Mouse (Mus musculus): ENCODE measurements around the gene Gm21887. TPM values are rescaled to one million over a fixed set of nuclear protein-coding genes. Genes with fewer than 3 reads are reported as not detected.
"Not testable (repeated sequence)": the region's sequence is repeated elsewhere in the genome, so short reads cannot be mapped to it uniquely, and the experiment has no call there.

Gm21887 gene
- total RNA-seq (2021): 100 to 1,000 TPM; 190 to 207 TPM
- long read RNA-seq, experiment 1, partial matches to known transcripts: 2 of 26 reads
- long read RNA-seq, experiment 1, other reads (novel, unspliced or antisense): 24 of 26 reads
- long read RNA-seq, experiment 2, partial matches to known transcripts: 2 of 40 reads
- long read RNA-seq, experiment 2, other reads (novel, unspliced or antisense): 38 of 40 reads

- peak; percentile 100 for DNase-seq (ENCODE audit: extremely low spot score in 1 of 2, low spot score in 2 of 2)
- Histone ChIP-seq H3K4me3 (peak within 1 kb of the TSS; percentile 56), H3K27ac (peak within 1 kb of the TSS; percentile 79)
- intact Hi-C loops (cut with DNase I): not testable (repeated sequence)
Measured at GRCm38 (mm10) chrX:170009016-170009750, at the start of gene Gm21887. TSS of gene Gm21887 (plus strand) at chrX:170009659.

DNA sequence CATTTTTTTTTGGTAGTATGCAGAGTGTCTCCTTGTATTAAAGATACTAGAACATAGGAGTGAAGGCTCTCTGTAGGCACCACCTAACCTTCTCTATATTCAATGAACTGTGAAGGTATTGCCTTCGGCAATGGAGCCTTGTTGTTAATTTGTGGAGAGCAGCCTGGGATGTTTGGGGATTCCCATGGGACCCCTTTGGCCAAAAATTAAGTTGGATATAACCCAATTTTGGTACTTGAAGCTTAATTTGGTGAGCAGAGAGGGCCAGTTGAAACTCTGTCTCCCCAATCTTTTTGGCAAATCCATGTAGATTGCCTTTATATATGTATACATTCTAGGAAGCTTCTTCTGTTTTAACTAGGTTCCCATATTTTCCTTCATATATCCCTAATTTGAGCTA, 40.1 kb upstream of the Gm21887 start:
- no peak overlapping the region for H3K27ac ChIP-seq
- intact Hi-C loops (cut with DNase I): loop anchor here (1.0 kb wide), 1 partner anchor 39 kb away; no protein-coding TSS in a partner anchor
- no peak for DNase-seq (ENCODE audit: extremely low spot score in 1 of 2, low spot score in 2 of 2)
- no peak overlapping the region for H3K4me3 ChIP-seq
- no peak for TF ChIP-seq CTCF (IDR thresholded peaks at IDR 0.05)

GRCm38 (mm10) chrX:169969765-169970164, 39.7 kb upstream of the Gm21887 start:
- intact Hi-C loops (cut with DNase I): loop anchor here (1.0 kb wide), 1 partner anchor 39 kb away; no protein-coding TSS in a partner anchor
- DNase-seq (ENCODE audit: extremely low spot score in 1 of 2, low spot score in 2 of 2); H3K27ac ChIP-seq; H3K4me3 ChIP-seq: not testable (repeated sequence)

DNA sequence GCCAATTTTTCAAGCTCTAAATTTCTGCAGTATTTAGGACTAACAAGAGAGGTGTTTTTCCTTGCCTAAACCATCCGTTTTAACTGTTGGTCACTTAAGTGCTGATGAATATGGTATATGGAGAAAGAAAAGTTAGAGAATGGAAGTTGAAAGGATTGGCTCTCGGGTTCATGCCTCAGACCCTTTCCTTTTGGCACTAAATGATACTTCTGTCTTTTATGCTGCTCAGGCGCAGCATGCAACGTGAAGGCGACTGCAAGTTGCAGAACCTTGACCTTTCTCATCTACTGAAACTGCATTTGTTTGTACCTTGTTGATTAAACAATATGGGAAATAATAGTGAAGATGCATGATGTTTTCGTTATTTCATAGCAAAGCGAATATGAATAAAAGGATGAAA, 38.9 kb upstream of the Gm21887 start:
- H3K4me3 ChIP-seq; H3K27ac ChIP-seq; intact Hi-C loops (cut with DNase I); DNase-seq (ENCODE audit: extremely low spot score in 1 of 2, low spot score in 2 of 2): not testable (repeated sequence)

DNA sequence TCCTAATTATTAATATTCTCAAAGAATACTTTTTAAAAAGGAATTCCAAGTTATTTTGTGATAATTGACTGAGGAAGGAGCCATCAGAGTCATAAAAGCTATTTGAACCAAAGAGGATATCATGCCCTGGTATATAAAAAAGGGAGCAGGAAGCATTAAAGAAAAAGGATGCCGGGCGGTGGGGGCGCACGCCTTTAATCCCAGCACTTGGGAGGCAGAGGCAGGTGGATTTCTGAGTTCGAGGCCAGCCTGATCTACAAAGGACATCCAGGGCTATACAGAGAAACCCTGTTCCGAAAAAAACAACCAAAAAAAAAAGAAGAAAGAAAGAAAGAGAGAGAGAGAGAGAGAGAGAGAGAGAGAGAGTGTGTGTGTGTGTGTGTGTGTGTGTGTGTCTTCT, 37.9 kb upstream of the Gm21887 start:
- intact Hi-C loops (cut with DNase I); H3K4me3 ChIP-seq; H3K27ac ChIP-seq; DNase-seq (ENCODE audit: extremely low spot score in 1 of 2, low spot score in 2 of 2): not testable (repeated sequence)

GRCm38 (mm10) chrX:169972131-169972530, 37.3 kb upstream of the Gm21887 start:
- H3K27ac ChIP-seq; intact Hi-C loops (cut with DNase I); DNase-seq (ENCODE audit: extremely low spot score in 1 of 2, low spot score in 2 of 2); H3K4me3 ChIP-seq: not testable (repeated sequence)

DNA sequence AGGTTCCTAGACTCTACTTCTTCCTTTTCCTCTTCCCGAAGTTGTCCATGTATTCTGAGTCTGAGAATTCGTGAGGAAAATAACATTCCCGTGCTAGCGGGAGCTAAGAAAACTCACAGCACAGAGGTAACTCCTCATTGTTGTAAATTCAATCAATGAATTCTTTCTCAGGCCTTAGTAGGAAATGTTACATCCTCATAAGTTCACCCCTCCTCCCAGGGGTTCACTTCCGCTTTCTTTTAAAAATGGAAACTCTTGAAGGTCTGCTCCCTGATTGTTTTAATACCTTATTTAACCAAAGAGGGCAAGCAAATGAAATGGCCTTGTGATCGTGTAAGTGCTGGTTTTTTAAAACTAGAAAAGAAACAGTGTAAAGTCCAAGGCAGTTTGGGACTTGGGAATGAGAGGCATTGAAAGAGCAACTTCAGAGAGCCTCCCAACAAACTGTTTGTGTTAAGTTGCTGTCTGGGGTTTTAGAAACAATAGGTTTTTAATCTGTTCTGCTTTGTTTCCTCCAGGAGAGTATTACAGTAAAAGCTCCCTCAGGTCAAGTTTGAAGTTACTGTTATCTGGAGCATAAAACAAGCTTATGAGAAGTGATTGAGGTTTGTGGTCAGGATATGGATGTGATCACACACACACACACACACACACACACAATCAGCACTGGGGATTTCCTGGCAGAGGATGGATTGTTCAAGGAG, 36.5 kb upstream of the Gm21887 start:
- H3K4me3 ChIP-seq; intact Hi-C loops (cut with DNase I); H3K27ac ChIP-seq: not testable (repeated sequence)
- DNase-seq (ENCODE audit: extremely low spot score in 1 of 2, low spot score in 2 of 2): peak in 1 of 2 experiments; percentile 18

GRCm38 (mm10) chrX:169973806-169974205, 35.7 kb upstream of the Gm21887 start:
- H3K4me3 ChIP-seq; H3K27ac ChIP-seq; intact Hi-C loops (cut with DNase I): not testable (repeated sequence)
- DNase-seq (ENCODE audit: extremely low spot score in 1 of 2, low spot score in 2 of 2): peak in 1 of 2 experiments; percentile 9

DNA sequence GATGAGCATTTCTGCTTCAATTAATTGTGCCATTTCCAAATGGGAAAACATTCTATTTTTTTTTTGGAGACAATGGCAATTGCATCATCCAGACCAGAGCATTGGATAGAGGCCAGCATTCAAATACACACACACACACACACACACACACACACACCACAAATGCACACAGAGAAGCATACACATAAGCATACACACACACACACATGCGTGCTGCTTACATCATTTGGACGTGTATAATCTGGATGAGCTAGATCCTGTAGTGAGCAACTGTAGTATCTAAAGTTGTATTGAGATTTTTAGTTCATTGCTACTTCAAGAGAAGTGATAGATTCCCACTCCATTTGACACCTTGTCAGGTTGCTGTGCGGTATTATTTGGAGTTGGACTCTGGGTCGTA, 35.0 kb upstream of the Gm21887 start:
- intact Hi-C loops (cut with DNase I): not testable (repeated sequence)
- DNase-seq (ENCODE audit: extremely low spot score in 1 of 2, low spot score in 2 of 2): peak in 1 of 2 experiments; percentile 14

GRCm38 (mm10) chrX:169974974-169975373, 34.5 kb upstream of the Gm21887 start:
- peak in 1 of 2 experiments; percentile 18 for DNase-seq (ENCODE audit: extremely low spot score in 1 of 2, low spot score in 2 of 2)
- intact Hi-C loops (cut with DNase I); H3K4me3 ChIP-seq; H3K27ac ChIP-seq: not testable (repeated sequence)

More for the DNA sequence above, 35.0 kb upstream of the Gm21887 start:
- not testable (repeated sequence) for H3K4me3 ChIP-seq, H3K27ac ChIP-seq

DNA sequence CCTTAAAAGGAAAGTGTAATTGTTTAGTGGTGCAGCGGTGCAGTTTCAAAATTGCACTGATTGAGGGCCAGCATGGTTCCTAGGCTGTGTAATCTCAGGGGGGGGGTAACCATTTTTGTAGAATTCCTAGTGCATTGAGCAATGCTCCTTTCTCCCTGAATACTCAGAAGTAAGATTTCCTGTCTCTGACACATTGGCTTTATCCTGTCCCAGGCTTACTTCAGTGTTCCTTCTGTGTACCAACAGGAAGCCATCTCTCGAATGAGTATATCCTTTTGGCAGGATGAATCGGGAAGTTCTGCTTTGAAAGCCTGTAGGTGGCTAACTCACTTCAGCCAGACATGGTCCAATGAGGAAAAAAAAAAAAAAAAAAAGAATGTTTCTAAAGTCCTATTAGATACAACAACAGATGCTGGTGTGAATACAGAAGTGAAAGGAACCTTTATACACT, 33.8 kb upstream of the Gm21887 start:
- intact Hi-C loops (cut with DNase I); H3K27ac ChIP-seq; H3K4me3 ChIP-seq: not testable (repeated sequence)

GRCm38 (mm10) chrX:169976340-169976739, 33.1 kb upstream of the Gm21887 start:
- DNase-seq (ENCODE audit: extremely low spot score in 1 of 2, low spot score in 2 of 2): peak in 1 of 2 experiments; percentile 9
- H3K27ac ChIP-seq; intact Hi-C loops (cut with DNase I); H3K4me3 ChIP-seq: not testable (repeated sequence)

More for the DNA sequence above, 33.8 kb upstream of the Gm21887 start:
- DNase-seq (ENCODE audit: extremely low spot score in 1 of 2, low spot score in 2 of 2): peak in 1 of 2 experiments; percentile 14

- peak overlapping the region; percentile 41 for H3K27ac ChIP-seq
- H3K4me3 ChIP-seq; intact Hi-C loops (cut with DNase I); DNase-seq (ENCODE audit: extremely low spot score in 1 of 2, low spot score in 2 of 2): not testable (repeated sequence)
Measured at GRCm38 (mm10) chrX:169977856-169978435, 31.5 kb upstream of the Gm21887 start.

DNA sequence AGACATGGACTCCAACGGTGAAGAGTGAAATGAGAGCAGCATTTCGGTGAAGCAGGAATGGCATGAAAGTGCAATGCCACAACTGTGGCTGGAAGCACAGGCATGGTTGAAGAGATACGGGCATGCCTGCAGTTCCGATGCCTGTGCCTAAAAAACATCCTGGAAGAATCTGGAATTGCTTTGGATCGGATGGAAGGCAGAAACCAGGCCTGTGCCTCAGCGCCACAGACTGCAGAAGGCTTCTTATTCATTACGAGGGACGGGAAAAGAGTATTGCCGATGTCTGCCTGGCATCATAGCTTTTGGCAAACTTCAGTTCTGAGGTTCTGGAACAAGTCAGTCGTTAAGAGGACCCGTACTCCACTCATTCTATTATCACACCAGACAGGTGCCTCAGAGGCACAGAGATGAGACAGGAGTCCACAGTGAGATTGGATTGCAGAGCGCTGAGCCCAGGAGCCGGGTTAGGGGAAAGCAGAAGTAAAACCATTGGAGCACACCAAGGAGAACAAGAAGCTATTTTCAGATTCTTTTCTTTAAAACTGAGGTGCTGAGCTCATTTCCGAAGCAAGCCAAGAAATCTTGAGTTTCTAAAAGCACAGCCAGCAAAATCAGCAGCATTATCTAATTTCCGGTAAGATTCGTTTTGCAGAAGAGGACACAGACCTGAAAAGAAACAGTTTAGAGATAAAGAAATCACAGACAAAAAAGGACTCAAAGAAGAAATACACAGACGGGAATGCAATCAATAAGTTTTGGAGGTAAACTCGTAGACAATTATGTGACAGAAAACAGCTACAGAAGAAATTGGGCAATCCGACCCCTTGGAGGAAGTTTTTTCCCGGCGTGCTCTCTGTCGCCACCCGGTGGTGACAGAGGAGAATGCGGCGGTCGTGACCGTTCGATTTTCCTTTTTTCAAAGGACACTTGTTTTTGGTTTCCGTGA, 30.8 kb upstream of the Gm21887 start:
- H3K4me3 ChIP-seq: peak overlapping the region; percentile 21
- peak; percentile 85 to 87 for DNase-seq (ENCODE audit: extremely low spot score in 1 of 2, low spot score in 2 of 2)
- peak overlapping the region; percentile 41 for H3K27ac ChIP-seq
- intact Hi-C loops (cut with DNase I): not testable (repeated sequence)

GRCm38 (mm10) chrX:169979461-169980202, 29.8 kb upstream of the Gm21887 start:
- intact Hi-C loops (cut with DNase I): loop anchor here (5.0 kb wide), 1 partner anchor 182 kb away; no protein-coding TSS in a partner anchor
- peak overlapping the region; percentile 17 for H3K4me3 ChIP-seq
- DNase-seq (ENCODE audit: extremely low spot score in 1 of 2, low spot score in 2 of 2): peak in 1 of 2 experiments; percentile 64
- peak overlapping the region; percentile 24 for H3K27ac ChIP-seq

All from left cerebral cortex, adult 2 months (tissue).